Mouse (Mus musculus) lung, embryonic 15.5 days (tissue): ENCODE data around the gene Cblc. TPM values are rescaled to one million over a fixed set of nuclear protein-coding genes. Genes with fewer than 3 reads are reported as not detected.

Source experiments
- ATAC-seq: fragments of 200-750 bp; cut with Nextera tagmentation; 2 replicates; pipeline ENCODE4 v1.8.0; 2017; ENCODE audit warnings: moderate number of reproducible peaks, borderline replicate concordance; ENCODE audit not compliant: low FRiP score, low TSS enrichment; ENCODE audit errors: extremely low read depth
- H3K27ac ChIP-seq: fragments of 300-500 bp; sonication (generic); 2 replicates; pipeline ENCODE4 v1.5.1; 2015; ENCODE audit warnings: moderate library complexity, mild to moderate bottlenecking, inconsistent platforms
- H3K27me3 ChIP-seq: fragments of 300-500 bp; sonication (generic); 2 replicates; pipeline ENCODE4 v1.6.1; 2015; ENCODE audit warnings: inconsistent platforms
- H3K36me3 ChIP-seq: fragments of 300-500 bp; sonication (generic); 2 replicates; pipeline ENCODE4 v1.6.1; 2015; ENCODE audit warnings: inconsistent platforms
- H3K4me1 ChIP-seq: fragments of 300-500 bp; sonication (generic); 2 replicates; pipeline ENCODE4 v1.6.1; 2015; ENCODE audit warnings: inconsistent platforms
- H3K4me2 ChIP-seq: fragments of 300-500 bp; sonication (generic); 2 replicates; pipeline ENCODE4 v1.6.1; 2015; ENCODE audit warnings: inconsistent platforms, mild to moderate bottlenecking, moderate library complexity
- H3K4me3 ChIP-seq: fragments of 300-500 bp; sonication (generic); 2 replicates; pipeline ENCODE4 v1.5.1; 2015; ENCODE audit warnings: mild to moderate bottlenecking, inconsistent platforms
- H3K9ac ChIP-seq: fragments of 300-500 bp; sonication (generic); 2 replicates; pipeline ENCODE4 v1.6.1; 2015; ENCODE audit warnings: inconsistent platforms
- H3K9me3 ChIP-seq: fragments of 300-500 bp; sonication (generic); 2 replicates; pipeline ENCODE4 v1.6.1; 2016; ENCODE audit warnings: inconsistent platforms
- WGBS: fragments of 180-500 bp; shearing (Covaris S2); methylation state at CpG from one replicate; pipeline ENCODE4 v1.1.7; 2015; 5-methylcytosine and 5-hydroxymethylcytosine counted together
- polyA plus RNA-seq: library from polyadenylated mRNA; unstranded; fragments of >200 nt; fragmentation: Nextera tagmentation; extraction: Ambion mirVana; gene quantifications from 2 replicates; pipeline ENCODE4 v1.2.1, GENCODE M21; 2015

Gene Cblc
- polyA plus RNA-seq, 1 experiment from 2014 or later = 15.2 TPM

- ATAC-seq = no peak
- Histone ChIP-seq H3K4me1 (peaks cover 64% of the 10 kb centered on the region), H3K4me2 (peak overlapping the region; percentile 77), H3K9me3 (no peaks in the 10 kb centered on the region), H3K36me3 (peaks cover 19% of the 10 kb centered on the region; the same call in 1 of the 2 replicates), H3K4me3 (peak overlapping the region; percentile 81), H3K27me3 (no peaks in the 10 kb centered on the region), H3K27ac (peak overlapping the region; percentile 93; the same call in 1 of the 2 replicates), H3K9ac (peak overlapping the region; percentile 84)
- WGBS = 23% methylated on average over 6 of the region's 6 CpGs
Measured at GRCm38 (mm10) chr7:19746426-19747201, 50.0 kb downstream of the Cblc start.

- no peak overlapping the region for H3K9ac ChIP-seq
- no peaks in the 10 kb centered on the region for H3K27me3 ChIP-seq
- peak overlapping the region; percentile 72; the same call in 1 of the 2 replicates for H3K27ac ChIP-seq
- WGBS = 66% methylated on average over 9 of the region's 10 CpGs
- no peaks in the 10 kb centered on the region for H3K9me3 ChIP-seq
- no peak for ATAC-seq
- no peak overlapping the region for H3K4me3 ChIP-seq
- H3K4me2 ChIP-seq = no peak overlapping the region
- peaks cover 67% of the 10 kb centered on the region for H3K4me1 ChIP-seq
- H3K36me3 ChIP-seq = peaks cover 19% of the 10 kb centered on the region; the same call in 1 of the 2 replicates
Measured at GRCm38 (mm10) chr7:19745971-19746370, 50.6 kb downstream of the Cblc start.

DNA sequence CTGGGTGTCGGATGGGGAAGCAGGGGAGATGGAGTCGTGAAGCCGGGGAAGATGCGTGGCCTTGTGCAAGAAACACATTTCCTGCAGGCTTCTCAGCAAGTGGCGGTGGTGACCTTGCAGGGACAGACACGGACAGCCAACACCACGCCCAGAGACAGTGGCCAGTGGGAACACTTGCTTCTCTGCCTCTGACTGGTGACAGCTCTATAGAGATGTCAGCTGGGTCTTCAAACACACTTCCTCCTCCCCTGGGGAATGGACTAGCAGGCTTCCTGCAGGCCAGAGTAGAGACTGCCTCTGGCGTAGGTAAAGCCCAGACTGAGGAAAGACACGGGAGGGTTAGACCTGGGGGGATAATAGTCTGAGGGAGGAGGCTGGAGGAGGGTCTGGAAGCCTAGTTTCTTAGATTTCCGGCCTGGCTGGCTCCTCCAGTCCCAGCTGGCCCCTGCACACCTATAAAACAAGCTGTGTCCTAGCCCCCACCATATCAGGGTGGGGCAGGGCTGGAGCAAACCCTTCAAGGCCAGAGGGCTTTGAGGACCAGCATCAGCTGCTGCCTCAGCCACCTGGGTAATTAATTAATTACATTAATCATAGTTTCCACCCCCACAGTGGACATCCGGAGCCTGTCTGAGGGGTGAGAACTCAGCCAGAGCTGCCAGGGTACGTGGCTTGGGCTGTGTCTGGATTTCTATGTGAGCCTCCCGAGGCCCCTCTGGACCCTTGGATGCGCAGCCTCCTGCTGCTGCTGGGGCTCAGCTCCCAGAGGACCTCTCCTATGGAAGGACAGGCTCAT lies 51.8 kb downstream of the Cblc start:
- peak overlapping the region; percentile 72 for H3K27ac ChIP-seq
- H3K36me3 ChIP-seq = peaks cover 27% of the 10 kb centered on the region; the same call in 1 of the 2 replicates
- no peaks in the 10 kb centered on the region for H3K9me3 ChIP-seq
- peaks cover 66% of the 10 kb centered on the region for H3K4me1 ChIP-seq
- H3K9ac ChIP-seq = no peak overlapping the region
- ATAC-seq = no peak
- H3K4me3 ChIP-seq = no peak overlapping the region
- H3K27me3 ChIP-seq = no peaks in the 10 kb centered on the region
- 53% methylated on average over 14 of the region's 14 CpGs for WGBS
- peak overlapping the region; percentile 12; the same call in 1 of the 2 replicates for H3K4me2 ChIP-seq

DNA sequence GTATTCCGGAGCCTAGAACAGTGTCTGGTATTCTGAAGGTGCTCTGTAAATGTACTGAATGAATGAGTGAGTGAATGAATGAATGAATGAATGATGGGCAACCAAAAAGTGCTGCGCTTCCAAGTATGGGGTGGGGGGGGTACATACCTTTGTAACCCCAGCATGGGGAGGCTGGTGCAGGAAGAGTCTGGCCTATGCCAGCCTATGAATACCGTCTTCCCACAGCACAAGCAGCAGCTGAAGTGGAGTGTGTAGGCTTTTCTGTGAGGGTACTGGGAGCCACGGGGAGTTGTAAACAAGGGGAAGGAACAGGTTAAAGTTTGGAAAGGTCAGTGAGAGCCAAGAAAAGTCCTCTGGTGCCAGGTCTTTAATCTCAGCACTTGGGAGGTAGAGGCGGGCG lies 52.8 kb downstream of the Cblc start:
- no peak for ATAC-seq
- H3K27me3 ChIP-seq = no peaks in the 10 kb centered on the region
- H3K9me3 ChIP-seq = no peaks in the 10 kb centered on the region
- 71% methylated on average over 6 of the region's 6 CpGs for WGBS
- H3K4me3 ChIP-seq = no peak overlapping the region
- peaks cover 66% of the 10 kb centered on the region for H3K4me1 ChIP-seq
- no peak overlapping the region for H3K4me2 ChIP-seq
- no peak overlapping the region for H3K27ac ChIP-seq
- no peak overlapping the region for H3K9ac ChIP-seq
- peaks cover 28% of the 10 kb centered on the region; the same call in 1 of the 2 replicates for H3K36me3 ChIP-seq

- peaks cover 56% of the 10 kb centered on the region for H3K4me1 ChIP-seq
- WGBS = 36% methylated on average over 5 of the region's 5 CpGs
Measured at GRCm38 (mm10) chr7:19742468-19742867, 54.1 kb downstream of the Cblc start.

GRCm38 (mm10) chr7:19741329-19742031 lies 55.1 kb downstream of the Cblc start:
- ATAC-seq = peak; percentile 23; the same call in 1 of the 2 replicates
- Histone ChIP-seq H3K27ac (peak overlapping the region; percentile 45), H3K36me3 (peaks cover 48% of the 10 kb centered on the region), H3K4me1 (peaks cover 46% of the 10 kb centered on the region), H3K27me3 (no peaks in the 10 kb centered on the region), H3K9ac (no peak overlapping the region), H3K4me2 (peak overlapping the region; percentile 9; the same call in 1 of the 2 replicates), H3K4me3 (no peak overlapping the region), H3K9me3 (no peaks in the 10 kb centered on the region)
- 18% methylated on average over 8 of the region's 8 CpGs for WGBS

More at GRCm38 (mm10) chr7:19742468-19742867, 54.1 kb downstream of the Cblc start:
- H3K36me3 ChIP-seq = peaks cover 38% of the 10 kb centered on the region
- H3K9ac ChIP-seq = no peak overlapping the region
- H3K27me3 ChIP-seq = no peaks in the 10 kb centered on the region
- H3K27ac ChIP-seq = no peak overlapping the region
- H3K4me2 ChIP-seq = no peak overlapping the region
- ATAC-seq = no peak
- H3K9me3 ChIP-seq = no peaks in the 10 kb centered on the region
- H3K4me3 ChIP-seq = no peak overlapping the region

GRCm38 (mm10) chr7:19740269-19740668 lies 56.3 kb downstream of the Cblc start:
- Histone ChIP-seq H3K36me3 (peaks cover 55% of the 10 kb centered on the region), H3K9ac (no peak overlapping the region), H3K27me3 (no peaks in the 10 kb centered on the region), H3K27ac (no peak overlapping the region), H3K4me2 (no peak overlapping the region), H3K4me3 (no peak overlapping the region), H3K4me1 (peaks cover 36% of the 10 kb centered on the region), H3K9me3 (no peaks in the 10 kb centered on the region)
- 84% methylated on average over 11 of the region's 11 CpGs for WGBS
- no peak for ATAC-seq

- no peaks in the 10 kb centered on the region for H3K27me3 ChIP-seq
- 83% methylated on average over 3 of the region's 3 CpGs for WGBS
- H3K4me3 ChIP-seq = no peak overlapping the region
- no peaks in the 10 kb centered on the region for H3K9me3 ChIP-seq
- H3K4me2 ChIP-seq = no peak overlapping the region
- H3K36me3 ChIP-seq = peaks cover 62% of the 10 kb centered on the region
- ATAC-seq = no peak
- no peak overlapping the region for H3K9ac ChIP-seq
- H3K4me1 ChIP-seq = peaks cover 23% of the 10 kb centered on the region
- H3K27ac ChIP-seq = no peak overlapping the region
Measured at GRCm38 (mm10) chr7:19738771-19739170, 57.8 kb downstream of the Cblc start.

GRCm38 (mm10) chr7:19736389-19737057 lies 60.1 kb downstream of the Cblc start:
- no peaks in the 10 kb centered on the region for H3K27me3 ChIP-seq
- H3K9me3 ChIP-seq = no peaks in the 10 kb centered on the region
- no peak overlapping the region for H3K27ac ChIP-seq
- WGBS = 87% methylated on average over 16 of the region's 16 CpGs
- no peak for ATAC-seq
- H3K4me1 ChIP-seq = peaks cover 12% of the 10 kb centered on the region
- no peak overlapping the region for H3K4me2 ChIP-seq
- H3K4me3 ChIP-seq = no peak overlapping the region
- H3K9ac ChIP-seq = no peak overlapping the region
- peaks cover 69% of the 10 kb centered on the region for H3K36me3 ChIP-seq

- Histone ChIP-seq H3K27me3 (no peaks in the 10 kb centered on the region), H3K27ac (no peak overlapping the region), H3K36me3 (peaks cover 83% of the 10 kb centered on the region), H3K9ac (no peak overlapping the region), H3K9me3 (no peaks in the 10 kb centered on the region), H3K4me2 (no peak overlapping the region), H3K4me3 (no peak overlapping the region), H3K4me1 (no peaks in the 10 kb centered on the region)
- 87% methylated on average over 10 of the region's 10 CpGs for WGBS
- no peak for ATAC-seq
Measured at GRCm38 (mm10) chr7:19734178-19734666, 62.4 kb downstream of the Cblc start.
